Mouse (Mus musculus) hindbrain, postnatal 0 days (tissue): Measurements from ENCODE around the gene Gadd45gip1. TPM values are rescaled to one million over a fixed set of nuclear protein-coding genes. Genes with fewer than 3 reads are reported as not detected.

ENCODE experiments used
- ATAC-seq: fragments of 200-750 bp; cut with Nextera tagmentation; 2 replicates; pipeline ENCODE4 v1.8.0; 2017; ENCODE audit warnings: mild to moderate bottlenecking, moderate TSS enrichment, moderate library complexity
- DNase-seq: peaks from one replicate; pipeline ENCODE4 v3.0.0-alpha.2; 2015; ENCODE audit warnings: low spot score
- H3K27ac ChIP-seq: fragments of 300-500 bp; sonication (generic); 2 replicates; pipeline ENCODE4 v1.5.1; 2014; ENCODE audit warnings: mild to moderate bottlenecking
- H3K27me3 ChIP-seq: fragments of 300-500 bp; sonication (generic); 2 replicates; pipeline ENCODE4 v1.6.1; 2014; ENCODE audit warnings: low read length, mixed read lengths; ENCODE audit not compliant: insufficient read depth
- H3K36me3 ChIP-seq: fragments of 300-500 bp; sonication (generic); 2 replicates; pipeline ENCODE4 v1.6.1; 2014; ENCODE audit warnings: low read length, mixed read lengths; ENCODE audit not compliant: insufficient read depth
- H3K4me1 ChIP-seq: fragments of 300-500 bp; sonication (generic); 2 replicates; pipeline ENCODE4 v1.6.1; 2014; ENCODE audit warnings: antibody characterized with exemption, low read length, mixed read lengths; ENCODE audit not compliant: insufficient read depth
- H3K4me2 ChIP-seq: fragments of 300-500 bp; sonication (generic); 2 replicates; pipeline ENCODE4 v1.6.1; 2014; ENCODE audit warnings: low read depth, mild to moderate bottlenecking, low read length, moderate library complexity, mixed read lengths
- H3K4me3 ChIP-seq: fragments of 300-500 bp; sonication (generic); 2 replicates; pipeline ENCODE4 v1.5.1; 2014; ENCODE audit warnings: low read length
- H3K9ac ChIP-seq: fragments of 300-500 bp; sonication (generic); replicated peaks from 2 replicates; pipeline ENCODE4 v1.6.1; 2014; ENCODE audit warnings: mild to moderate bottlenecking, low read length, moderate library complexity, mixed read lengths
- H3K9me3 ChIP-seq: fragments of 300-500 bp; sonication (generic); 2 replicates; pipeline ENCODE4 v1.6.1; 2016; ENCODE audit warnings: low read length, mixed read lengths
- CTCF ChIP-seq: IDR thresholded peaks from 2 replicates; pipeline ENCODE4 v1.5.1; 2016; ENCODE audit warnings: antibody characterized with exemption, control low read depth, low read depth
- WGBS: fragments of 180-500 bp; shearing (Covaris S2); extraction: QIAGEN DNeasy Blood & Tissue Kit; methylation state at CpG from one replicate; pipeline ENCODE4 v1.1.7; 2014; 5-methylcytosine and 5-hydroxymethylcytosine counted together
- polyA plus RNA-seq: library from polyadenylated mRNA; unstranded; fragments of >200 nt; fragmentation: Nextera tagmentation; extraction: Ambion mirVana; gene quantifications from 2 replicates; pipeline ENCODE4 v1.2.1, GENCODE M21; 2015
- total RNA-seq: library from RNA; depleted of rRNA; stranded (reverse); fragments of >200 nt; gene quantifications from 2 replicates; pipeline ENCODE4 v1.2.3, GENCODE M21; 2014

Gene Gadd45gip1
- total and polyA plus RNA-seq, 2 experiments from 2014 or later = 34.1 to 43.4 TPM

DNA sequence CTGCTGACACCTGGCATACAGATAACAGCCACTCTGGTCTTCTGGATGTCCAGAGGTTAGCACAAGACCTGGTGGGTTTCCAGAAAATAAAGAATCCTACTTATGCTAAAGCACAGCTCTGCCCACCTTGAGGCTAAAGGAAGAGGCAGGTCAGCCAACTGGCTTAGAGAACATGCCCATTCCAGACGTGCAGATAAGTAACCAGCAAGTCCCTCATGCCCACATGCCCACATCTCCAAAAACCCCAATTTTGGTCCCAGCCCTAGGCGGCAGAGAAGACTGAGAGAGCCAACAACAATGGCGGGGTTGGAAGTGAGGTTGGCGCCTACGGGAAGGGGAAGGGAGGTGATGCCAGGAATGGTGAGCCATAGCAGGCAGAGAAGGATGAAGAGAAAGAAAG is 42.0 kb upstream of the Gadd45gip1 start:
- peaks cover 4% of the 10 kb centered on the region for H3K27me3 ChIP-seq
- peak overlapping the region; percentile 37 for H3K4me2 ChIP-seq

GRCm38 (mm10) chr8:84789855-84790486 is 41.4 kb upstream of the Gadd45gip1 start:
- Histone ChIP-seq H3K27ac (peak overlapping the region; percentile 70), H3K4me2 (peak overlapping the region; percentile 37), H3K4me1 (peaks cover 44% of the 10 kb centered on the region), H3K9me3 (no peaks in the 10 kb centered on the region), H3K9ac (0 out of 2 replicates have a peak overlapping the region, but pooled peaks have one; percentile 13), H3K4me3 (no peak overlapping the region), H3K36me3 (no peaks in the 10 kb centered on the region), H3K27me3 (peaks cover 8% of the 10 kb centered on the region)
- no peak for TF ChIP-seq CTCF
- ATAC-seq = no peak
- DNase-seq = peak; percentile 64
- 49% methylated on average over 9 of the region's 9 CpGs for WGBS

More for the DNA sequence above, 42.0 kb upstream of the Gadd45gip1 start:
- Histone ChIP-seq H3K9me3 (no peaks in the 10 kb centered on the region), H3K27ac (peak overlapping the region; percentile 70), H3K36me3 (no peaks in the 10 kb centered on the region), H3K4me1 (peaks cover 43% of the 10 kb centered on the region), H3K9ac (0 out of 2 replicates have a peak overlapping the region, but pooled peaks have one; percentile 13), H3K4me3 (no peak overlapping the region)
- no peak for TF ChIP-seq CTCF
- WGBS = 34% methylated on average over 5 of the region's 5 CpGs
- DNase-seq (no peak), ATAC-seq (no peak)

GRCm38 (mm10) chr8:84790537-84790936 is 40.8 kb upstream of the Gadd45gip1 start:
- TF ChIP-seq CTCF = no peak
- DNase-seq = no peak
- H3K9ac ChIP-seq = no peak overlapping the region

GRCm38 (mm10) chr8:84792429-84792947 is 38.8 kb upstream of the Gadd45gip1 start:
- WGBS = 73% methylated on average over 12 of the region's 12 CpGs
- no peak for TF ChIP-seq CTCF
- Histone ChIP-seq H3K36me3 (no peaks in the 10 kb centered on the region), H3K27me3 (peaks cover 5% of the 10 kb centered on the region; the same call in 1 of the 2 replicates), H3K4me1 (peaks cover 35% of the 10 kb centered on the region), H3K27ac (peak overlapping the region; percentile 93; the same call in 1 of the 2 replicates), H3K4me2 (no peak overlapping the region), H3K4me3 (no peak overlapping the region), H3K9ac (no peak overlapping the region), H3K9me3 (no peaks in the 10 kb centered on the region)
- ATAC-seq (no peak), DNase-seq (no peak)

More at GRCm38 (mm10) chr8:84790537-84790936, 40.8 kb upstream of the Gadd45gip1 start:
- no peak for ATAC-seq
- Histone ChIP-seq H3K4me2 (0 out of 2 replicates have a peak overlapping the region, but pooled peaks have one; percentile 10), H3K9me3 (no peaks in the 10 kb centered on the region), H3K27ac (peak overlapping the region; percentile 70), H3K4me1 (peaks cover 46% of the 10 kb centered on the region), H3K27me3 (peaks cover 8% of the 10 kb centered on the region), H3K36me3 (no peaks in the 10 kb centered on the region), H3K4me3 (no peak overlapping the region)
- 52% methylated on average over 2 of the region's 2 CpGs for WGBS

- DNase-seq (no peak), ATAC-seq (no peak)
- peak overlapping the region; percentile 93 for H3K27ac ChIP-seq
- H3K4me3 ChIP-seq = no peak overlapping the region
- peak overlapping the region; percentile 44 for H3K4me2 ChIP-seq
- peaks cover 5% of the 10 kb centered on the region for H3K27me3 ChIP-seq
- no peaks in the 10 kb centered on the region for H3K36me3 ChIP-seq
- H3K9ac ChIP-seq = peak overlapping the region; percentile 35; the same call in 1 of the 2 replicates
- 68% methylated on average over 9 of the region's 9 CpGs for WGBS
- TF ChIP-seq CTCF = no peak
- H3K4me1 ChIP-seq = peaks cover 30% of the 10 kb centered on the region
- H3K9me3 ChIP-seq = no peaks in the 10 kb centered on the region
Observed at GRCm38 (mm10) chr8:84793134-84793533, 38.2 kb upstream of the Gadd45gip1 start.

- Histone ChIP-seq H3K4me3 (no peak overlapping the region), H3K4me2 (peak overlapping the region; percentile 44), H3K9ac (peak overlapping the region; percentile 35), H3K4me1 (peaks cover 25% of the 10 kb centered on the region), H3K27me3 (peaks cover 5% of the 10 kb centered on the region; the same call in 1 of the 2 replicates), H3K27ac (peak overlapping the region; percentile 93), H3K9me3 (no peaks in the 10 kb centered on the region), H3K36me3 (no peaks in the 10 kb centered on the region)
- DNase-seq (peak; percentile 91), ATAC-seq (peak; percentile 92)
- WGBS = 35% methylated on average over 13 of the region's 13 CpGs
- peak; percentile 22; the same call in 1 of the 2 replicates for TF ChIP-seq CTCF
Observed at GRCm38 (mm10) chr8:84793791-84794485, 37.4 kb upstream of the Gadd45gip1 start.
